Mouse (Mus musculus): ENCODE results near the gene Arhgap24. TPM values are rescaled to one million over a fixed set of nuclear protein-coding genes. Genes with fewer than 3 reads are reported as not detected.

The Arhgap24 gene
- total and polyA plus RNA-seq, 2 experiments: 4.6 to 6.9 TPM

DNA sequence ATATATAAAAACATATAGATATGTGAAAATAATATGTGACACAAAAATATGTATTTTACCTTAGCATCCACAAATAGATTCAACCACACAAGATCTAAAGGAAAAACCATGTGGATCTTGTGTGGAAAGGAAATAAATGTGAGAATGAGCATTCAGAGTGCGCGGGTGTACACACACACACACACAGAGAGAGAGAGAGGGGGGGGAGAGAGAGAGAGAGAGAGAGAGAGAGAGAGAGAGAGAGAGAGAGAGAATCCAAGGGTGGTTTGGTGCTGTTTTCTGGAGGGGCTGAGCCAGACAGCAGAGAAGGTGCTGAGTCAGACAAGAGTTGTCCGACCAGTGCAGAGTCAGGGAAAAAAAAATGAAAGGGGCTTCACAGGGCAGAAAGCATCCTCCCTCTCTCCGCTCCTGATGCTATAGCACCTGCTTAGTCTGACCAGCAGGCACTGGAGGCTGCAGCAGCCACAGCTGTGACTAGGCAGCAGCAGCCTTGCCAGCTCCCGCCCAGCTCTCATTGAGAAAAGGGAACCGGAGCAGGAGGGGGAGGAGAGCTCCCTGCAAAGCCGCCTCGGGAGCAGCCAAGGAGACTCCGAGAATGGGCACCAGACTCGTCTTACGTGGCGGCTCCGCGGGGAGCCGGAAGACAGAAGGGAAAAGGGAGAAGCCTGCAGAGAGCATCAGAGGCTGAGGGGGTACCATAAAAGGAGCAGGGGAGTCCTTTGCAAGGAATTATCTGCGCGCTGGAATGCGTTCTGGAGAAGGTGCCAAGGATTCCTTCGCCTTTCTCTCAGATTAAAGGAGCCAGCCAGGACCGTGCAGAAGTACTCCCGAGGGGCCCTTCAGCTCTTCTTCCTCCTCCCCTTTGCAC, 363.8 kb downstream of the Arhgap24 start:
- no peaks in the 10 kb centered on the region for H3K27me3 ChIP-seq (ENCODE audit: control insufficient read depth, insufficient read depth, low read length)
- DNase-seq (ENCODE audit: extremely low read depth, low read depth, low spot score): peak; percentile 77
- H3K4me1 ChIP-seq (ENCODE audit: control insufficient read depth, insufficient read depth, low read length): peaks cover 7% of the 10 kb centered on the region
- H3K27ac ChIP-seq (replicated peaks; ENCODE audit: insufficient read depth, low read depth, low read length): peak overlapping the region; percentile 24
- H3K79me2 ChIP-seq (ENCODE audit: control insufficient read depth, insufficient read depth, low read length): no peaks in the 10 kb centered on the region
- H3K36me3 ChIP-seq (ENCODE audit: control insufficient read depth, insufficient read depth, low read length): no peaks in the 10 kb centered on the region
- peak overlapping the region; percentile 63 for H3K4me3 ChIP-seq (ENCODE audit: insufficient read depth, low read depth, low read length)
- peak overlapping the region; percentile 54 for H3K9ac ChIP-seq (ENCODE audit: low read depth, low read length)
- WGBS: under 1% methylated on average over 21 of the region's 21 CpGs
- no peak for TF ChIP-seq POLR2A (IDR thresholded peaks at IDR 0.05; ENCODE audit: extremely low read depth, insufficient read depth, low read length)
- TF ChIP-seq CTCF (IDR thresholded peaks at IDR 0.05; ENCODE audit: low read depth, low read length): peak; percentile 29; the same call in 1 of the 2 replicates

DNA sequence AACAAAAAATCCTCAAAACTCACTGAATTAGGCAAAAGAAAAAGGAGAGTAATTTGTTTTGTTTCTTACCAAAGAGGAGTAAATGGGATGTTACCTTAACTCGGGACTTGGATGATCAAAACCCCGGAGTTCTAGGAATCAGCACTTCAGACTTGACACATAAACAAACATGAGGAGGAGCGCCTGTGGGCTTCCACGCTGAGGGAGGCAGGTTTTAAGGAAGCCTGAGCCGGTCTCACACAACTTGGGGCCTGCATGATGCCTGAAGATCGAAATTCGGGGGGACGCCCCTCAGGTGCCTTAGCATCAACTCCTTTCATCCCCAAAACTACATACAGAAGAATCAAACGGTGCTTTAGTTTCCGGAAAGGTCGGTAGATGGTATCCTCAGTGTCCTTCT, 364.6 kb downstream of the Arhgap24 start:
- WGBS: 26% methylated on average over 11 of the region's 11 CpGs

DNA sequence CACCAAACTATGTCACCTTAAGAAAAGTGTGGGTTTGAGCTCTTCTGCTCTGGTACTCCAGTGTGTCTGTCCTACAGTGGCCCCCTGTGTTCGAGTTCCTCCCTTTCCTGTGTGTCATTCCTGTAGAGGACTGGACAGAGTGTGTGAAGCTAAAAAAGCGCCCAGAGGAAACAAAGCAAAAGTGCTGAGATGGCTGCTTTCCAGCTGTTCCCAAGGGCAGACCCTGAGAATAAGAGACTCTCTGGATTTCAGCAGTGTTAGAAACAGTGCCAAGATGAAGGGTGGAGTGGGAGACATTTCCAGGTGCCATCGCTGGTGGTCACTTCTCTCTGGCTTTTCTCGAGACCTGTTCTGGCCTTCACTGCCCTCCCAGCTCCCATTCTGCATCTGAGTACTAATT, 366.7 kb downstream of the Arhgap24 start:
- no peaks in the 10 kb centered on the region for H3K27me3 ChIP-seq (ENCODE audit: control insufficient read depth, insufficient read depth, low read length)
- DNase-seq (ENCODE audit: extremely low read depth, low read depth, low spot score): no peak
- H3K27ac ChIP-seq (replicated peaks; ENCODE audit: insufficient read depth, low read depth, low read length): no peak overlapping the region
- 67% methylated on average over 4 of the region's 4 CpGs for WGBS
- H3K4me1 ChIP-seq (ENCODE audit: control insufficient read depth, insufficient read depth, low read length): peaks cover 7% of the 10 kb centered on the region
- H3K36me3 ChIP-seq (ENCODE audit: control insufficient read depth, insufficient read depth, low read length): no peaks in the 10 kb centered on the region
- no peak overlapping the region for H3K9ac ChIP-seq (ENCODE audit: low read depth, low read length)
- H3K4me3 ChIP-seq (ENCODE audit: insufficient read depth, low read depth, low read length): no peak overlapping the region
- no peaks in the 10 kb centered on the region; the same call in 1 of the 2 replicates for H3K79me2 ChIP-seq (ENCODE audit: control insufficient read depth, insufficient read depth, low read length)
- TF ChIP-seq CTCF (IDR thresholded peaks at IDR 0.05; ENCODE audit: low read depth, low read length): no peak
- TF ChIP-seq POLR2A (IDR thresholded peaks at IDR 0.05; ENCODE audit: extremely low read depth, insufficient read depth, low read length): no peak

More for the DNA sequence above, 364.6 kb downstream of the Arhgap24 start:
- no peaks in the 10 kb centered on the region for H3K79me2 ChIP-seq (ENCODE audit: control insufficient read depth, insufficient read depth, low read length)
- DNase-seq (ENCODE audit: extremely low read depth, low read depth, low spot score): no peak
- H3K4me1 ChIP-seq (ENCODE audit: control insufficient read depth, insufficient read depth, low read length): peaks cover 7% of the 10 kb centered on the region
- H3K27me3 ChIP-seq (ENCODE audit: control insufficient read depth, insufficient read depth, low read length): no peaks in the 10 kb centered on the region
- H3K9ac ChIP-seq (ENCODE audit: low read depth, low read length): no peak overlapping the region
- H3K4me3 ChIP-seq (ENCODE audit: insufficient read depth, low read depth, low read length): peak overlapping the region; percentile 14; the same call in 1 of the 2 replicates
- no peak for TF ChIP-seq POLR2A (IDR thresholded peaks at IDR 0.05; ENCODE audit: extremely low read depth, insufficient read depth, low read length)
- no peak for TF ChIP-seq CTCF (IDR thresholded peaks at IDR 0.05; ENCODE audit: low read depth, low read length)
- 0 out of 2 replicates have a peak overlapping the region, but pooled peaks have one; percentile 27 for H3K27ac ChIP-seq (replicated peaks; ENCODE audit: insufficient read depth, low read depth, low read length)
- no peaks in the 10 kb centered on the region for H3K36me3 ChIP-seq (ENCODE audit: control insufficient read depth, insufficient read depth, low read length)

DNA sequence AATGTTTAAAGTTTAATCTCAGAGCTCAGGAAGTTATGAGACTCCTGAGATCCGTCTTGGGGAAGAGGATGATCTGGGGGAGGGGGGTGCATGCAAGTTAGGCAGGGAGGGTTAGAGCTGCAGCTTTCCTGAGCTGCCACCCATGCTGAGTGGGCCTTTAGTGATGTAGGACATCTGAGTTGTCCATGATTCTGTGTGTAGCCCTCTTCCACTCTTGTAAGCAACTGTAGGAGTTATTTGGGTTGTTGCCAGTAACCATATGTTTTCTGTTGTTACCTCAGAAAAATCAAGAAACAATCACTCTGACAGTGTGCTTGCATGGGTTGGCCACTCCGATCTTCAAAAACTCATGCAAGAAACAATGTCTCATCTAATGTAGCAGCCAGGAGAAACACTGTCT, 370.6 kb downstream of the Arhgap24 start:
- peaks cover 1% of the 10 kb centered on the region; the same call in 1 of the 2 replicates for H3K4me1 ChIP-seq (ENCODE audit: control insufficient read depth, insufficient read depth, low read length)
- 89% methylated on average over 2 of the region's 2 CpGs for WGBS
- DNase-seq (ENCODE audit: extremely low read depth, low read depth, low spot score): no peak
- H3K4me3 ChIP-seq (ENCODE audit: insufficient read depth, low read depth, low read length): no peak overlapping the region
- H3K9ac ChIP-seq (ENCODE audit: low read depth, low read length): no peak overlapping the region
- no peaks in the 10 kb centered on the region for H3K27me3 ChIP-seq (ENCODE audit: control insufficient read depth, insufficient read depth, low read length)
- H3K79me2 ChIP-seq (ENCODE audit: control insufficient read depth, insufficient read depth, low read length): no peaks in the 10 kb centered on the region; the same call in 1 of the 2 replicates
- TF ChIP-seq CTCF (IDR thresholded peaks at IDR 0.05; ENCODE audit: low read depth, low read length) (no peak), POLR2A (IDR thresholded peaks at IDR 0.05; ENCODE audit: extremely low read depth, insufficient read depth, low read length) (no peak)
- no peaks in the 10 kb centered on the region for H3K36me3 ChIP-seq (ENCODE audit: control insufficient read depth, insufficient read depth, low read length)
- H3K27ac ChIP-seq (replicated peaks; ENCODE audit: insufficient read depth, low read depth, low read length): no peak overlapping the region

DNA sequence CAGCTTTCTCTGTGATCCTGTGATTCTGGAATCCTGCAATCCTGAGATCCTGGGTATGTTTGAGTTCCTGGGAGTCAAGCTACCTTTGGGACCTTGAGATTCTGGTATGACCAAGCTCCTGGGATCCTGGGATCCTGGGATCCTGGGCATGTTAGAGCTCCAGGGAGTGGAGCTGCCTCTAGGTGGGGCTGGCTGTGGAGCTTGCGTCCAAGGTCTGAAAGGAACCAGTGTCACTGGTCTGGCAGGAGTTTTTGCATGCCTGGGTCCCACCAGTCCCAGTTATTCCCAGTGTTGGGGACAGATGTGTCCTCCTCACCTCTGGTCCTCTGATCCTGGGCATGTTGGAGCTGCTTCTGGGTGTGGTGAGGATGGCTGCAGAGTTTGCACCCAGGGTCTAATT, 372.6 kb downstream of the Arhgap24 start:
- H3K4me3 ChIP-seq (ENCODE audit: insufficient read depth, low read depth, low read length): no peak overlapping the region
- H3K4me1 ChIP-seq (ENCODE audit: control insufficient read depth, insufficient read depth, low read length): peaks cover 3% of the 10 kb centered on the region; the same call in 1 of the 2 replicates
- H3K9ac ChIP-seq (ENCODE audit: low read depth, low read length): no peak overlapping the region
- no peaks in the 10 kb centered on the region for H3K36me3 ChIP-seq (ENCODE audit: control insufficient read depth, insufficient read depth, low read length)
- no peaks in the 10 kb centered on the region; the same call in 1 of the 2 replicates for H3K79me2 ChIP-seq (ENCODE audit: control insufficient read depth, insufficient read depth, low read length)
- no peaks in the 10 kb centered on the region for H3K27me3 ChIP-seq (ENCODE audit: control insufficient read depth, insufficient read depth, low read length)
- TF ChIP-seq POLR2A (IDR thresholded peaks at IDR 0.05; ENCODE audit: extremely low read depth, insufficient read depth, low read length) (no peak), CTCF (IDR thresholded peaks at IDR 0.05; ENCODE audit: low read depth, low read length) (no peak)
- DNase-seq (ENCODE audit: extremely low read depth, low read depth, low spot score): no peak
- H3K27ac ChIP-seq (replicated peaks; ENCODE audit: insufficient read depth, low read depth, low read length): no peak overlapping the region
- 92% methylated on average over 1 of the region's 1 CpGs for WGBS
